Mouse (Mus musculus): ENCODE measurements around the gene Mei4.

The Mei4 gene

GRCm38 (mm10) chr9:82162415-82162814, 298.9 kb downstream of the Mei4 start:
- DNase-seq, result no peak

- DNase-seq, result no peak
These were observed 354.5 kb downstream of the Mei4 start for GRCm38 (mm10) chr9:82217976-82218375.

GRCm38 (mm10) chr9:82247695-82248445, 384.4 kb downstream of the Mei4 start:
- no peak for DNase-seq

Measured in right cerebral cortex, postnatal 4 days (tissue).